Mouse (Mus musculus) erythroblast, embryonic 14.5 days (primary cell): ENCODE results near the gene Ppp2ca.

ENCODE experiments used
- GATA1 ChIP-seq: IDR thresholded peaks from 2 replicates; pipeline ENCODE4 v1.6.1; 2012; ENCODE audit warnings: low read length, inconsistent platforms, mixed read lengths
- TAL1 ChIP-seq: IDR thresholded peaks from 3 replicates; pipeline ENCODE4 v1.6.1; 2012; ENCODE audit warnings: low read length, inconsistent platforms, mixed read lengths

DNA sequence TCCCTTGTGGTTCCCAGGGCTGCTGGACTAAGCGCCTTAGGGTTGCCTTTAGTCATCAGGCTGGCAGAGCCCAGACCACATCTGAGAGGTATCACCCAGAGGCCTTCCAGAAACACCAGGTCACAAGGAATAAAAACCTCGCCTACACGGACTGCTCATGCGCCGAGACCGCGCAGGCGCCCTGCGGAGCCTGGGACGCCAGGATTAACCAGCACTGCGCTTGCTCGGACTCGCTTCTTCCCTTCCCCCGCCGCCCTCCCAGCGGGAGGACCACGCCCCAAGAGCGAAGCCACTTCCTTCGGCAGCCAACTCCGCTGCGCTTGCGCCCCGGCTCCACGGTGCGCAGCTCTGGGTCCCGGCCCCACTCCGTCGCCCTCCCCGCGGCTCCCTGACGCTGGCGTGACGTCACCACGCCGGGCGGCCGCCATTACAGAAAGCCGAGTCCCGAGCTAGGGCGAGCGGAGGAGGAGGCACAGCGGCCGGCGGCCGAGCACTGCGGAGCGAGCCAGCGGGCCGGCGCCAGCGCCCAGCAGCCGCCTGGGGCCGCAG, at the start of gene Ppp2ca:
- TF ChIP-seq TAL1 (no peak), GATA1 (no peak)
